Mouse (Mus musculus) megakaryocyte, embryonic 14.5 days (primary cell): ENCODE measurements around the gene Cd47.

Source experiments
- FLI1 ChIP-seq: IDR thresholded peaks from 2 replicates; pipeline ENCODE4 v1.6.1; 2012; ENCODE audit warnings: low read length, inconsistent platforms, mixed read lengths
- GATA1 ChIP-seq: IDR thresholded peaks from 3 replicates; pipeline ENCODE4 v1.6.1; 2012; ENCODE audit warnings: mixed read lengths, low read length, inconsistent platforms, borderline replicate concordance

GRCm38 (mm10) chr16:49852940-49853339 lies 52.6 kb downstream of the Cd47 start:
- TF ChIP-seq GATA1 (no peak), FLI1 (no peak)
